Mouse (Mus musculus) G1E (cell line): ENCODE data around the gene Lrrc63. TPM values are rescaled to one million over a fixed set of nuclear protein-coding genes. Genes with fewer than 3 reads are reported as not detected.

ENCODE experiments used
- ATAC-seq: 2 replicates; pipeline ENCODE4 v1.8.0; 2016; ENCODE audit warnings: mild to moderate bottlenecking; ENCODE audit not compliant: insufficient number of reproducible peaks, poor library complexity, low FRiP score, severe bottlenecking; ENCODE audit errors: extremely low read depth
- DNase-seq: peaks from one replicate; pipeline ENCODE4 v3.0.0; 2012; ENCODE audit warnings: low spot score
- H3K27me3 ChIP-seq: 2 replicates; pipeline ENCODE4 v1.6.1; 2012; ENCODE audit warnings: mild to moderate bottlenecking, low read length, inconsistent platforms; ENCODE audit not compliant: insufficient read depth
- H3K36me3 ChIP-seq: replicated peaks from 2 replicates; pipeline ENCODE3; 2012; ENCODE audit warnings: mild to moderate bottlenecking, inconsistent platforms
- H3K4me1 ChIP-seq: 2 replicates; pipeline ENCODE4 v1.6.1; 2012; ENCODE audit warnings: low read depth, low read length, inconsistent platforms, mixed read lengths; ENCODE audit not compliant: insufficient read depth
- H3K4me3 ChIP-seq: 2 replicates; pipeline ENCODE4 v1.5.1; 2012; ENCODE audit warnings: low read depth, mild to moderate bottlenecking, inconsistent platforms, low read length, moderate library complexity, mixed read lengths
- H3K9me3 ChIP-seq: replicated peaks from 2 replicates; pipeline ENCODE4 v1.6.1; 2012; ENCODE audit warnings: inconsistent platforms
- CTCF ChIP-seq: IDR thresholded peaks from 2 replicates; pipeline ENCODE4 v1.5.1; 2012; ENCODE audit warnings: low read depth, low read length, inconsistent platforms, mixed read lengths
- GATA1 ChIP-seq: IDR thresholded peaks from 2 replicates; pipeline ENCODE4 v1.6.1; 2012; ENCODE audit warnings: borderline replicate concordance, low read length, inconsistent platforms, mixed read lengths
- GATA2 ChIP-seq: IDR thresholded peaks from 2 replicates; pipeline ENCODE4 v1.6.1; 2012; ENCODE audit warnings: low read depth, low read length, inconsistent platforms, borderline replicate concordance
- POLR2AphosphoS5 ChIP-seq: IDR thresholded peaks from 2 replicates; pipeline ENCODE4 v1.6.1; 2012; ENCODE audit warnings: low read depth, low read length, inconsistent platforms; ENCODE audit not compliant: insufficient replicate concordance
- TAL1 ChIP-seq: conservative IDR thresholded peaks from 2 replicates; pipeline ENCODE4 v1.6.1; 2012; ENCODE audit warnings: low read depth, low read length, inconsistent platforms, mixed read lengths
- polyA plus RNA-seq: library from polyadenylated mRNA; stranded (reverse); fragments of >175 nt; gene quantifications from 2 replicates; pipeline ENCODE4 v1.2.3, GENCODE M21; 2012
- total RNA-seq, 2 experiments: library from RNA; stranded (forward) in 1 of 2; stranded (reverse) in 1 of 2; fragments of 200-1000 nt in 1 of 2; fragments of >200 nt in 1 of 2; fragmentation: Nextera tagmentation in 1 of 2; gene quantifications; 2 replicates each; pipeline ENCODE4 v1.2.3; 2014 to 2017

Gene Lrrc63
- total RNA-seq (2014; fragmentation: Nextera tagmentation) (not detected in 2 replicates), total RNA-seq (2017) (not detected in 2 replicates), polyA plus RNA-seq (not detected in 2 replicates)

DNA sequence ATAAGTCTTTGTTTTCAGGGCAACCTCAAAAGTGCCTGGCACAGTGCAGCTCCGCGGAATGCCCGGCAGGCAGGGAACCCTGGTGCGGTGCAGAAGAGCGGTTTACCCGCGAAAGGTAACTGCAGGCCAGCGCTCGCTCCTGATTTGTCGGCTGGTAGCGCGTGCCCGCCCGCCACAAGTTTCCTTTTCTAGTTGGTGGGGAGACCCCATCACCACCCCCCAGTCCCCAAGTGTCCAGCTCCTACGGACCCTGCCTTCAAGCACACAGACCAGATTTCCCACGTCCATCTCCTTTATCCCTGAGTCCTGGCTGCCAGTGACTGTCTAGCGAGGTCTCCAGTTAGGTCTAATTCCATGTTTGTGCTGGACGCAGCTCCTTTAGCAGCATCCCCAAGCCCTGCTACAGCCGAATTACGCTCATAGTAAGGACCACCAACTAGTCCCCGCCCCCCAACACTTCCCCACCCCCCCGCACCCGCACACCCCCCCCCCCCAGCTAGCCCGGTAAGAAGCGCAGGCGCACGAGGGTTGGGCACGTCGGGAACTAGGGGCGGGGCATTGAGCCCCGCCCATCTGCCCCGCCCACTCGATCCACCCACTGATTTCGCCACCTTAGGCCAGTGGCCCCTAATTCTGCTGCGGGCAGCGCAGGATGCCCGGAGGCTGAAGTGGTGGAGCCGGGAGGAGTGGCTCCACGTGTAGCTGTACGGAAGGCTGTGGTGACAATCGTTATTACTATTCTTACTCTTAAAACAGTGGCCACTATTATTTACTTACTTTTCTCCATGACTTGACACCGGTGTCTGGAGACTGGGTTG is at the start of gene Lrrc63, which contains the start of gene Lcp1:
Gene Lrrc63 (minus strand): TSS at position 381 of the 818 bp plus-strand sequence.
Gene Lcp1 (plus strand): TSS at position 601 of the 818 bp plus-strand sequence.
- no peaks in the 10 kb centered on the region for H3K9me3 ChIP-seq
- DNase-seq (no peak), ATAC-seq (no peak)
- H3K4me1 ChIP-seq, result no peaks in the 10 kb centered on the region
- H3K4me3 ChIP-seq, result no peak within 1 kb of the TSS
- H3K27me3 ChIP-seq, result no peaks in the 10 kb centered on the region
- no peaks in the 10 kb centered on the region for H3K36me3 ChIP-seq
- TF ChIP-seq POLR2AphosphoS5 (no peak), CTCF (no peak), GATA2 (no peak), GATA1 (no peak), TAL1 (no peak)

DNA sequence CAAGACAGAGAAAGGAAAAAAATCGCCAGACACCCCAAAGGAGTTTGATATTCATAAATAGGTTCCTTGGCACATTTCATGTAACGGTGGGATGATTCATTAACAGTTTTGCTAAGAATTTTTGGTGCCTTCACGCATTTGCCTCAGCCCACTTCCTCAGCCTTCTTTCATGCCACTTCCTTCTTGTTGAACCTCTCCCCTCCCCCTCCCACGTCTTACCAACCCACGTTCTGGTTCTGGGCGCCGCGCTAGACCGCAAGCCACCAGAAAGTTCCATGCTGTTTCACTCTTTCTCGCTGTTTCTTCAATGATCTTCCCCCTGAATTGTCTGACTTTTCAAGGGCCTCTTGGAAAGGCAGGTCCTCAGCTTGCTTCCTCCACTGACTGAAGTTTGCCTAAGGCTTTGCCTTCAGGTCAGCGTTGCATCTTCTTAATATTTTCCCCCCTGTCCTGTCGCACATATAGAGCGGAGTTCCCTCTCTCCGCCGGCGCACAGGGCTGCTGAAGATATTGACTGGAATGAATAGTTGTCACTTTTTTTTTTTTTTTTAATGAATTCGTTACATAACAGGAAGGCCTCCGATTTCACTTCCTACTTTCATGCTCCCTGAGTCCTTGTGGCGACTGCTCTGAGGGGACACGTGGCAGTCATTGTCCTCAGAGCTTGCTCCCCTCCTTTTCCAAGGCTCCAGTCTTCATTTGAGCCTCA is 48.7 kb upstream of the Lrrc63 start:
- Histone ChIP-seq H3K36me3 (no peaks in the 10 kb centered on the region), H3K9me3 (no peaks in the 10 kb centered on the region), H3K4me3 (no peak overlapping the region), H3K27me3 (no peaks in the 10 kb centered on the region), H3K4me1 (peaks cover 2% of the 10 kb centered on the region; the same call in 1 of the 2 replicates)
- TF ChIP-seq CTCF (no peak), GATA2 (no peak), TAL1 (no peak), GATA1 (no peak), POLR2AphosphoS5 (no peak)
- no peak for ATAC-seq
- no peak for DNase-seq

DNA sequence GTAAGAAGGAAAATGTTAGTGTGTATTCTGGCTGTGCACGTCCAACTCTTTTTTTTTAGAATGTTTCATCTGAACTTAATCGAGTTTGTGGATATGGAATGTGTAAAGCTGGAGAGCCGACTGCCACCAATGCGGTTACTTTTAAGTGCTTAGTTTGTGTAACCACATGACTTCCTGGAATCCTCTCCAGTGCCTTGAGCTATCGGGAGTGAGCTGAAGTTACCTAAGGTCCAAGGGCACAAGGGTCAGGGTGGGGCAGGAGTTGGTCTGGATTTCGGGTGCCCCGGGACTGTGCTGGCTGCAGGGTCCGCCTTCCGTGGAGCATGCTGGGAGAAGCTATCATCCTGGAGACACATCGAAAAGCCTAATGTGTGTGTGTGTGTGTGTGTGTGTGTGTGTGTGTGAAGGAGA is 48.1 kb upstream of the Lrrc63 start:
- TF ChIP-seq TAL1, result no peak
- TF ChIP-seq CTCF, result no peak
- no peak for TF ChIP-seq POLR2AphosphoS5
- TF ChIP-seq GATA1, result no peak
- no peak for TF ChIP-seq GATA2
- Histone ChIP-seq H3K36me3 (no peaks in the 10 kb centered on the region), H3K4me3 (no peak overlapping the region), H3K4me1 (peaks cover 2% of the 10 kb centered on the region; the same call in 1 of the 2 replicates), H3K27me3 (no peaks in the 10 kb centered on the region), H3K9me3 (no peaks in the 10 kb centered on the region)
- DNase-seq (no peak), ATAC-seq (no peak)

GRCm38 (mm10) chr14:75178384-75178793 is 47.7 kb upstream of the Lrrc63 start:
- DNase-seq, result no peak

GRCm38 (mm10) chr14:75177400-75177799 is 46.7 kb upstream of the Lrrc63 start:
- TF ChIP-seq POLR2AphosphoS5 (no peak), GATA1 (no peak), CTCF (no peak), TAL1 (no peak), GATA2 (no peak)
- no peaks in the 10 kb centered on the region for H3K9me3 ChIP-seq
- DNase-seq (no peak), ATAC-seq (no peak)
- peaks cover 2% of the 10 kb centered on the region; the same call in 1 of the 2 replicates for H3K4me1 ChIP-seq
- no peaks in the 10 kb centered on the region for H3K27me3 ChIP-seq
- H3K4me3 ChIP-seq, result no peak overlapping the region
- H3K36me3 ChIP-seq, result no peaks in the 10 kb centered on the region

More at GRCm38 (mm10) chr14:75178384-75178793, 47.7 kb upstream of the Lrrc63 start:
- no peak for ATAC-seq
- Histone ChIP-seq H3K27me3 (no peaks in the 10 kb centered on the region), H3K9me3 (no peaks in the 10 kb centered on the region), H3K4me1 (peaks cover 2% of the 10 kb centered on the region; the same call in 1 of the 2 replicates), H3K36me3 (no peaks in the 10 kb centered on the region), H3K4me3 (no peak overlapping the region)
- no peak for TF ChIP-seq TAL1
- no peak for TF ChIP-seq POLR2AphosphoS5
- TF ChIP-seq CTCF, result no peak
- no peak for TF ChIP-seq GATA1
- TF ChIP-seq GATA2, result no peak
